Mouse (Mus musculus): Measurements from ENCODE around the gene Trappc13. TPM values are rescaled to one million over a fixed set of nuclear protein-coding genes. Genes with fewer than 3 reads are reported as not detected.
"Not testable (repeated sequence)": the region's sequence is repeated elsewhere in the genome, so short reads cannot be mapped to it uniquely, and the experiment has no call there.

The Trappc13 gene
- 10 to 100 TPM; 46.4 to 47.0 TPM for total RNA-seq (2021)

- intact Hi-C loops (cut with DNase I): no loop called here
- DNase-seq (ENCODE audit: extremely low spot score in 1 of 2, low spot score in 2 of 2): peak; percentile 31 to 82
Observed at GRCm38 (mm10) chr13:104177796-104178649, at the start of gene Trappc13. Trappc13 (minus strand) TSS chr13:104178469.

DNA sequence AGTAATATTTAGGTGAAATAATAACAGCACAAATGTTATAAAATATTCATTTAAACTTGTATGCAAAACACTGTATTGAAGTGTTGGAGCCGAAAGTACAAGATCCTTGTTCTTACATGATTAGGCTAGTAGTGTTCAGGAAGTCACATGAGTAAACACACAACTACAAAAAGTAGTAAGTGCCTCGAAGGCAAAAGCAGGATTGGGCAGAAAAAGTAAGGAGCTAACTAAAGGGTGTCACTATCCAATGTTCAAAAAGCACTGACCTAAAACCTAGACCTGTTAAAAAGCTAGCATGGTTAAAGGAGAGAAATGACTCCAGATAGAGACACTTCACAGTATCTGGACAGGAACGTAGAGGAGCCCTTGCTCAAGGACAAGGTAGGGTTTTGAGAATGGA lies 49.2 kb upstream of the Trappc13 start:
- intact Hi-C loops (cut with DNase I): no loop called here

DNA sequence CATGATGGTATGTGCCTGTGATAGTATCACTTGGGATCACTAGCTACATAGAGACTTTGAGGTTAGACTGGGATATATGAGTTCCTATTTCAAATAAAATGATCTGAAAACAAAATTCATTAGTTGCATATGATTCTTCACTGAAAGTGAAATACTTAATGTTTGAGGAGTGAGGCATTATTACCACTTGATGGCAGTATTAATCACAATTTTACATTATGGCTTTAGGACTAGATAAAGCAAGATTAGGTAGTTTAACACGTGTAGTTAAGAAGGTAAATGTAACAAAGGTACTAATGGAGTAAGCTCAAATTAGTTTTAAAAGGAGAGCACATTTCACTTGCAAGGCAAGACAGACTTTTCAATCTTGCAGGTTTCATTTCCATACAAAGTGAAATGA lies 26.0 kb upstream of the Trappc13 start:
- intact Hi-C loops (cut with DNase I): loop anchor here (10.0 kb wide), 1 partner anchor 70 kb away; no protein-coding TSS in a partner anchor

More for the DNA sequence above, 49.2 kb upstream of the Trappc13 start:
- DNase-seq (ENCODE audit: extremely low spot score in 1 of 2, low spot score in 2 of 2): no peak

GRCm38 (mm10) chr13:104195891-104196290 lies 17.6 kb upstream of the Trappc13 start:
- DNase-seq (ENCODE audit: extremely low spot score in 1 of 2, low spot score in 2 of 2); intact Hi-C loops (cut with DNase I): not testable (repeated sequence)

More for the DNA sequence above, 26.0 kb upstream of the Trappc13 start:
- no peak for DNase-seq (ENCODE audit: extremely low spot score in 1 of 2, low spot score in 2 of 2)

GRCm38 (mm10) chr13:104187357-104187756 lies 9.1 kb upstream of the Trappc13 start:
- intact Hi-C loops (cut with DNase I): no loop called here
- no peak for DNase-seq (ENCODE audit: extremely low spot score in 1 of 2, low spot score in 2 of 2)

- intact Hi-C loops (cut with DNase I): no loop called here
- DNase-seq (ENCODE audit: extremely low spot score in 1 of 2, low spot score in 2 of 2): no peak
Observed at GRCm38 (mm10) chr13:104179176-104179888, 1.1 kb upstream of the Trappc13 start.

GRCm38 (mm10) chr13:104178650-104179121 lies 417 bp upstream of the Trappc13 start, which contains the start of gene Trim23:
Trim23 (plus strand) TSS chr13:104178797.
- peak; percentile 98 to 99 for DNase-seq (ENCODE audit: extremely low spot score in 1 of 2, low spot score in 2 of 2)
- intact Hi-C loops (cut with DNase I): no loop called here

DNA sequence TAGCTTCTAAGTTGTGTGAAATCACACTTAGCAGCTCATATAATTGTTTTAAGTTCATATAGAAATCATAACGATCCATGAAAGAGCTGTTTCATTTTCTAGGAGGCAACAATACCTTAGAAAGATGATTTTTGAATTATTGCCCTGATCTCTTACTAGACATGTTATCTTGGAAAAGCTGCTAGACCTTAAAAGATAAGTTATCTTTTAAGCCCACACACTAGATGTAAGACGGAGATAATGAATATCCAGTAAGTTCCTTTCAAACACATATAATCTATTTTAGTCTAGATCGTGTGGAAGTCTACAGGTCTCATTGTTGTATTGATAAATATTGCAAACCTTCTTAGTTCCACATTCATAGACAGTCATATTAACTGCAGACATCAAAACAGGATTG lies 1.4 kb downstream of the Trappc13 start:
- no peak for DNase-seq (ENCODE audit: extremely low spot score in 1 of 2, low spot score in 2 of 2)
- intact Hi-C loops (cut with DNase I): no loop called here

- intact Hi-C loops (cut with DNase I): no loop called here
- DNase-seq (ENCODE audit: extremely low spot score in 1 of 2, low spot score in 2 of 2): no peak
Observed at GRCm38 (mm10) chr13:104172498-104172897, 5.8 kb downstream of the Trappc13 start.

DNA sequence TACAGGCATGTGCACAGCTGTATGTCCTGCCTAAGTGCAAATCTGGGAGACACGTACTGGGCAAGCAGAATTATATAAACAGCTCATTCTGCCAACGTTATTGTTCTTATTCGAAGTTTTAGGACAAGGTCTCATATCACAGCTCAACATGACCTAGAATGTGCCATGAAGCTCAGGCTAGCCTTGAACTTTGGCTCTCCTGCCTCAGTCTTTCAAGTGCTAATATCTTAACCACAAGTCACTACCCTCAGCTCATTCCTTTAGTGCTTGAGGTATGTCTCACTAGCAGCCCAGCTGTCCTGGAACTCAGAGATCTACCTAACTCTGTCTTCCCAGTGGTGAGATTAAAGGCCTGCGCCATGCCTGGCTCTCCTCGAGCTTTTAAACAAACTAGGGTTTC lies 6.6 kb downstream of the Trappc13 start:
- no peak for DNase-seq (ENCODE audit: extremely low spot score in 1 of 2, low spot score in 2 of 2)
- intact Hi-C loops (cut with DNase I): no loop called here

DNA sequence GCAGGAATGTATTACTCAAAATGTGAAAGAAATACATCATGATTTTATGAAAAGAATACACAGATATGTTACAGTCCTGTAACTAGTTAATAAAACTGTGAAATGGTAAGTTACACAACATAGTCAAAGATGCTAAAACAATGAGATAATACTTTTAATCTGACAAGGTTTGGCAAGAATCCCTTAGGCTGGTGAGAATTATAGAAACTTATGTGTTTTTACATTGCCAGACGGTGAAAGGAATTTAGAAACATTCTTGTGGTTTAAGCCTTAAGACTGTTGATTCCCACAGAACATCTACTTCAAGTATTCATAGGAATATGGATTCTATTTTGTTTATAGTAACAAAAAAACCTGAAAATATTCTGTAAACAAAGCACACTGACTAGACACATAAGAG lies 22.6 kb downstream of the Trappc13 start:
- DNase-seq (ENCODE audit: extremely low spot score in 1 of 2, low spot score in 2 of 2): no peak
- intact Hi-C loops (cut with DNase I): no loop called here

- intact Hi-C loops (cut with DNase I): no loop called here
Observed at GRCm38 (mm10) chr13:104155106-104155505, 23.2 kb downstream of the Trappc13 start.

GRCm38 (mm10) chr13:104154180-104154579 lies 24.1 kb downstream of the Trappc13 start:
- intact Hi-C loops (cut with DNase I): no loop called here
- DNase-seq (ENCODE audit: extremely low spot score in 1 of 2, low spot score in 2 of 2): no peak

More at GRCm38 (mm10) chr13:104155106-104155505, 23.2 kb downstream of the Trappc13 start:
- DNase-seq (ENCODE audit: extremely low spot score in 1 of 2, low spot score in 2 of 2): no peak

DNA sequence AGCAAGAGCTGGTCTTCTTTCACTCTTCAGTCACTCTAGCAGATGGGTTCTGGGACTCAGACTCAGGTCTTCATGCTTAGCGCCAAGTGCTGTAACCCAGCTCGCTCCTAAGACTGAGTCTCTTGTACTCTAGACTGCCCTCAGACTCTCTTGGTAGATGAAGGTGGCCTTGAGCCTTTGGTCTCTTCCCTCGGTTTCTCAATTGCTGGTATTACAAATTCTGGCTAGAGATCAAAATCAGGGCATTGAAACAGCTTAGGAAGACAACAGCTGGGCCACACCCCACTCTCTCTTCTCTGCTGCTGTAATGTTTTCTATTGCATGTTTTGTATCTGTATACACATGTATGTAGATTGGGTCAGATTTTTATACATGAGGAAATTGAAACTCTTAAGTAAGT lies 32.6 kb downstream of the Trappc13 start:
- DNase-seq (ENCODE audit: extremely low spot score in 1 of 2, low spot score in 2 of 2): no peak
- intact Hi-C loops (cut with DNase I): loop anchor here (5.0 kb wide), 1 partner anchor 72 kb away; no protein-coding TSS in a partner anchor

GRCm38 (mm10) chr13:104144871-104145270 lies 33.4 kb downstream of the Trappc13 start:
- DNase-seq (ENCODE audit: extremely low spot score in 1 of 2, low spot score in 2 of 2): no peak
- intact Hi-C loops (cut with DNase I): loop anchor here (5.0 kb wide), 1 partner anchor 72 kb away; no protein-coding TSS in a partner anchor

DNA sequence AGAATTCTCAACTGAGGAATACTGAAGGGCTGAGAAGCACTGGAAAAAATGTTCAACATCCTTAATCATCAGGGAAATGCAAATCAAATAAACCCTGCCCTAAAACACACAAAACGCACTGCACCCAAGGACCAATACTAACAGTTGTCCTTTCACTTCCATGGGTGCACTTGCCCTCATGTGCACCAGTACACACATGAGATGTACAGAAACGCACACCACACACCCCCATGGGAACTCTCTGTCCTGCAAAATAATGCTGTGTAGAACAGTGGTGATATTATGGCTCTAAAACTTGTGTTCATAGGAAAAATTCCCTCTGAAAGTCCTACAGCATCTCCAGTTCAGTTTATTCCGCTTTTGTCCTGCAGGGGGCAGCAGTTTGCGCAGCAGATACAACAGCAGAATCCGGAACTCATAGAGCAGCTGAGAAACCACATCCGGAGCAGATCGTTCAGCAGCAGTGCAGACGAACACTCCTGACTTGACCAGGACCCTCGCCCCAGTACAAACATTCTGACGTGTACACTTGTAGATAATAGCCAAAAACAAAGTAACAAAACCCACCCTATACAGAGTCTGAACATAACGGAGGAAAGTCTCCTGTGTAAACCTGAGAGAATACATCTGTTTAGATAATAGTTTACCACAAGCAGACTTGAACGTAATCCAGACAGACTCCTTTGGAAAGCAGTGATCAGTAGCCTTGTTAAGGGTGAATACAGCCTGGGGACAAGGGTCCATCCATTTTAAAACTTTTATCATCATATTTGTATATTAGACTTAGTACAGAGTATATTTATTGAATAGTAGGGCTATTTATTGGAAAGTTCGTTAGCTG lies 38.7 kb downstream of the Trappc13 start:
- DNase-seq (ENCODE audit: extremely low spot score in 1 of 2, low spot score in 2 of 2): peak; percentile 79 to 80
- intact Hi-C loops (cut with DNase I): loop anchor here (10.0 kb wide), 1 partner anchor 65 kb away; no protein-coding TSS in a partner anchor

DNA sequence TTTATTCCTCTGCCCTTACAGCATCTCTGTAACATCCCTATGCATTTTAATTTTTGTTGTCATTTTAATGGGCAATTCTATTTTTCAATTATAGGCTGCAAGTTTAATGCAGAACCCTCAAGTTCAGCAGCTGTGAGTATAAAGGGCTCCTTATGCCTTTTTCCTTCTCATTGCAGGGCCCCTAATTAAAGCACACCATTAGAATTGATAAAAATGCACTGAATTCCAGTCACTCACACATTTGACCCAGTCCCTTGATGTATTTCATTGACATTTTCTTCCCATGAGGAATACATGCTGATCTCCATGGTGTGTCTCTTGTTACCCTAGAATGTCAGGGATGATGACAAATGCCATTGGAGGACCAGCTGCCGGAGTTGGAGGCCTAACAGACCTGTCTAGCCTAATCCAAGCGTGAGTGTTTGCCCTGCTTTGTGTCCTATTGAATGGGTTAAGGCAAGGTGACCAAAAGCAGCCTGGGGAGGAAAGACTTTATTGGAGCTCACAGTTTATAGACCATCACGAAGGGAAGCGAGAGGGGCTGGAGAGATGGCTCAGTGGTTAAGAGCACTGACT lies 43.7 kb downstream of the Trappc13 start:
- intact Hi-C loops (cut with DNase I): loop anchor here (10.0 kb wide), 1 partner anchor 70 kb away; no protein-coding TSS in a partner anchor
- no peak for DNase-seq (ENCODE audit: extremely low spot score in 1 of 2, low spot score in 2 of 2)

DNA sequence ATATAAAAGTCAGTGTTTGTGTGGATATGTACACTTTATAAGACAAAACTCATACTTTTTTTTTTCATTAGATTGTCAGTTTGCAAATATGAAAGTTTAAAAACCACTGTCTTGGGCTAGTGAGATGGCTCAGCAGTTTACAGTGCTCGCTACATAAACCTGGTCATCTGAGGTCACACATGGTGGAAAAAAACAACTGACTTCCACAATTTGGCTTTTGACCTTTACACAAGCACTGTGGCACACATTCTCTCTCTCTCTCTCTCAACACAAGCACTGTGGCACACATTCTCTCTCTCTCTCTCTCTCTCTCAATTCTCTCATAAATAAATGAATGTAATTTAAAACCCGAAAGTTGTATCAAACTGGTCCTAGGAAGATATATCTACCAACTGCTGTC lies 45.7 kb downstream of the Trappc13 start:
- DNase-seq (ENCODE audit: extremely low spot score in 1 of 2, low spot score in 2 of 2): no peak
- intact Hi-C loops (cut with DNase I): loop anchor here (10.0 kb wide), 1 partner anchor 72 kb away; no protein-coding TSS in a partner anchor
